Mouse (Mus musculus): ENCODE measurements around the gene Zmym5. TPM values are rescaled to one million over a fixed set of nuclear protein-coding genes. Genes with fewer than 3 reads are reported as not detected.
"Not testable (repeated sequence)": the region's sequence is repeated elsewhere in the genome, so short reads cannot be mapped to it uniquely, and the experiment has no call there.

The Zmym5 gene
- total RNA-seq, 2 experiments from 2014 or later: 25.3 to 26.7 TPM

- intact Hi-C loops (cut with DNase I): loop anchor here (5.0 kb wide), 1 partner anchor 111 kb away; the partner anchor contains the start of gene Mphosph8
- DNase-seq (ENCODE audit: low spot score in 2 of 2): peak; percentile 96 to 97
Measured at GRCm38 (mm10) chr14:56778200-56778932, 33.1 kb downstream of the Zmym5 start, which contains the start of gene Pspc1. TSS of gene Pspc1 (minus strand) at chr14:56778316.

- peak; percentile 58 to 59 for DNase-seq (ENCODE audit: low spot score in 2 of 2)
- intact Hi-C loops (cut with DNase I): loop anchor here (5.0 kb wide), 1 partner anchor 110 kb away; the partner anchor contains the start of gene Mphosph8
Measured at GRCm38 (mm10) chr14:56777360-56778136, 34.0 kb downstream of the Zmym5 start.

- intact Hi-C loops (cut with DNase I): loop anchor here (5.0 kb wide), 1 partner anchor 109 kb away; the partner anchor contains the start of gene Mphosph8
- DNase-seq (ENCODE audit: low spot score in 2 of 2): no peak
Measured at GRCm38 (mm10) chr14:56776571-56777238, 34.8 kb downstream of the Zmym5 start.

- intact Hi-C loops (cut with DNase I): loop anchor here (5.0 kb wide), 1 partner anchor 108 kb away; the partner anchor contains the start of gene Mphosph8
- no peak for DNase-seq (ENCODE audit: low spot score in 2 of 2)
Measured at GRCm38 (mm10) chr14:56775416-56775815, 36.1 kb downstream of the Zmym5 start.

- DNase-seq (ENCODE audit: low spot score in 2 of 2); intact Hi-C loops (cut with DNase I): not testable (repeated sequence)
Measured at GRCm38 (mm10) chr14:56766438-56766837, 45.1 kb downstream of the Zmym5 start.

GRCm38 (mm10) chr14:56765117-56765516 is 46.4 kb downstream of the Zmym5 start:
- intact Hi-C loops (cut with DNase I): not testable (repeated sequence)

GRCm38 (mm10) chr14:56751282-56751681 is 60.2 kb downstream of the Zmym5 start:
- DNase-seq (ENCODE audit: low spot score in 2 of 2): peak in 1 of 2 experiments; percentile 1
- intact Hi-C loops (cut with DNase I): no loop called here

More at GRCm38 (mm10) chr14:56765117-56765516, 46.4 kb downstream of the Zmym5 start:
- DNase-seq (ENCODE audit: low spot score in 2 of 2): not testable (repeated sequence)

Other genes starting within 250 kb of the Zmym5 start
- gene Cenpj, start 236.3 kb downstream of the Zmym5 start, total RNA-seq (2021): 1 to 10 TPM; 2.4 to 3.3 TPM
- gene Parp4, start 236.1 kb downstream of the Zmym5 start, total RNA-seq (2021): 1 to 10 TPM; 2.7 to 3.8 TPM
- gene Mphosph8, start 143.5 kb downstream of the Zmym5 start, total RNA-seq (2021): 10 to 100 TPM; 55.2 to 59.4 TPM
- gene Pspc1, start 33.4 kb downstream of the Zmym5 start, total RNA-seq (2021): 10 to 100 TPM; 62.9 to 63.1 TPM
- 10 to 100 TPM; 83.4 to 84.4 TPM for gene Zmym2, start 74.9 kb upstream of the Zmym5 start, total RNA-seq (2021)
- under 1 TPM; 0.15 to 0.44 TPM for gene Gja3, start 246.4 kb upstream of the Zmym5 start, total RNA-seq (2021)